ENCODE assay signal across 8 mouse cellular contexts in the genomic region with DNA sequence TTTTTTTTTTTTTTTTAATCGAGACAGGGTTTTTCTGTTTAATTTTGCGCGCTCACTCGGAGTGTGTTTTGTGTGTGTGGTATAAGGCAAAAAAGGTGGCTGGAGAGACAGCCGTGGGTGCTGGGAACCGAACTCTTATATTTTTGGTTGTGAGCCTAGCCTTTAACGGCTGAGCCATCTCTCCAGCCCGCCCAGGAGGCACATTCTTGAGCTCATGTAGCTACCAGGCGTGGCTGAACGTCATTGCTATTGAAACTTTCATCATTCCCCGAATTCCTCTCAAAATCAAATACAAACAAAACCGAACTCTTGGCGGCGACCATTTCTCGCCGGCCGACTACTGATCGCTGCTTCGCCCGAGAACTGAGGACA. TPM values are rescaled to one million over a fixed set of nuclear protein-coding genes. Genes with fewer than 3 reads are reported as not detected.
DNase-seq lines count a peak whose midpoint lies in the region; ATAC-seq and TF ChIP-seq lines count a peak whose summit lies in the region.
"Not testable (repeated sequence)": the region's sequence is repeated elsewhere in the genome, so short reads cannot be mapped to it uniquely, and the experiment has no call there.

No protein-coding gene starts in this region.

- not testable (repeated sequence) for TF ChIP-seq CTCF in bone marrow, adult 2 months (IDR thresholded peaks at IDR 0.05; ENCODE audit: control insufficient read depth, insufficient read depth, low read length)

- peak overlapping the region; percentile 72 for H3K27ac ChIP-seq in bone marrow, adult 2 months (ENCODE audit: control insufficient read depth, insufficient read depth, low read depth, low read length, poor library complexity)
- peak overlapping the region; percentile 64; the same call in 1 of the 2 replicates for H3K27ac ChIP-seq in heart, embryonic 10.5 days
- peak overlapping the region; percentile 92 for H3K27ac ChIP-seq in kidney, embryonic 15.5 days
- peak overlapping the region; percentile 90 for H3K27ac ChIP-seq in limb, embryonic 14.5 days (replicated peaks; ENCODE audit: low read depth, low read length)
- peak overlapping the region; percentile 94 for H3K27ac ChIP-seq in midbrain, embryonic 15.5 days

- peak overlapping the region; percentile 76 for H3K4me3 ChIP-seq in bone marrow, adult 2 months (replicated peaks; ENCODE audit: control insufficient read depth, low read depth, low read length)
- peak overlapping the region; percentile 66 for H3K4me3 ChIP-seq in heart, embryonic 10.5 days
- H3K4me3 ChIP-seq in kidney, embryonic 15.5 days (replicated peaks) = peak overlapping the region; percentile 68
- H3K4me3 ChIP-seq in limb, embryonic 14.5 days (replicated peaks; ENCODE audit: low read length) = peak overlapping the region; percentile 57
- H3K4me3 ChIP-seq in midbrain, embryonic 15.5 days = peak overlapping the region; percentile 73

- not testable (repeated sequence) for H3K27me3 ChIP-seq in heart, embryonic 10.5 days (ENCODE audit: insufficient read depth, poor library complexity, severe bottlenecking); kidney, embryonic 15.5 days; limb, embryonic 14.5 days (ENCODE audit: control insufficient read depth, insufficient read depth, low read length); midbrain, embryonic 15.5 days (replicated peaks)

- WGBS in bone marrow, adult 2 months = under 1% methylated on average over 20 of the region's 20 CpGs
- under 1% methylated on average over 20 of the region's 20 CpGs for WGBS in heart, embryonic 10.5 days
- WGBS in kidney, embryonic 15.5 days = under 1% methylated on average over 20 of the region's 20 CpGs
- WGBS in limb, embryonic 14.5 days = under 1% methylated on average over 20 of the region's 20 CpGs
- 0% methylated on average over 20 of the region's 20 CpGs for WGBS in midbrain, embryonic 15.5 days

- peak; percentile 9 for ATAC-seq in erythroblast, adult 5-6 weeks (replicated peaks; ENCODE audit: low FRiP score, poor library complexity, severe bottlenecking)
- peak; percentile 43 for ATAC-seq in kidney, embryonic 15.5 days (replicated peaks; ENCODE audit: low FRiP score)
- peak; percentile 58 for ATAC-seq in limb, embryonic 14.5 days (ENCODE audit: low FRiP score, low read depth)
- ATAC-seq in midbrain, embryonic 15.5 days (replicated peaks) = peak; percentile 68

- not testable (repeated sequence) for H3K9me3 ChIP-seq in heart, embryonic 10.5 days; kidney, embryonic 15.5 days (replicated peaks); limb, embryonic 14.5 days (ENCODE audit: control insufficient read depth, low read length); midbrain, embryonic 15.5 days

- TF ChIP-seq POLR2A in bone marrow, adult 2 months (IDR thresholded peaks at IDR 0.05; ENCODE audit: borderline replicate concordance, control insufficient read depth, low read depth, low read length); limb, embryonic 14.5 days (IDR thresholded peaks at IDR 0.05; ENCODE audit: borderline replicate concordance, extremely low read depth, insufficient read depth, insufficient read length): not testable (repeated sequence)

- peak overlapping the region; percentile 65 for H3K4me2 ChIP-seq in kidney, embryonic 15.5 days
- peak overlapping the region; percentile 57; the same call in 1 of the 2 replicates for H3K4me2 ChIP-seq in limb, embryonic 14.5 days (replicated peaks; ENCODE audit: low read depth, low read length, severe bottlenecking)
- H3K4me2 ChIP-seq in midbrain, embryonic 15.5 days = peak overlapping the region; percentile 66

- not testable (repeated sequence) for H3K4me1 ChIP-seq in bone marrow, adult 2 months (ENCODE audit: control insufficient read depth, insufficient read depth, low read length); heart, embryonic 10.5 days; limb, embryonic 14.5 days (ENCODE audit: control insufficient read depth, insufficient read depth, low read length)
- H3K4me1 ChIP-seq in kidney, embryonic 15.5 days = peaks cover 14% of the 10 kb centered on the region
- peaks cover 14% of the 10 kb centered on the region for H3K4me1 ChIP-seq in midbrain, embryonic 15.5 days

- peak; percentile 90 for DNase-seq in 416B (ENCODE audit: low read depth)
- peak; percentile 85 for DNase-seq in heart, embryonic 10.5 days (ENCODE audit: low spot score)
- DNase-seq in limb, embryonic 14.5 days (ENCODE audit: low spot score) = peak; percentile 85
- peak; percentile 64 to 65 for DNase-seq in spleen, adult 18-20 months

- peak overlapping the region; percentile 64 for H3K9ac ChIP-seq in kidney, embryonic 15.5 days
- H3K9ac ChIP-seq in limb, embryonic 14.5 days (ENCODE audit: low read depth, low read length, severe bottlenecking) = peak overlapping the region; percentile 70
- peak overlapping the region; percentile 77 for H3K9ac ChIP-seq in midbrain, embryonic 15.5 days

- H3K36me3 ChIP-seq in heart, embryonic 10.5 days; kidney, embryonic 15.5 days; limb, embryonic 14.5 days (ENCODE audit: control insufficient read depth, insufficient read depth, low read length); midbrain, embryonic 15.5 days (replicated peaks): not testable (repeated sequence)

RNA-seq across cellular contexts. Expression of gene Klrb1c, which starts 9.7 kb away (rescaled TPM):
- 0.77 and 6.6 TPM in 2 replicates for polyA plus RNA-seq in bone marrow, adult 2 months (2011; ENCODE audit: insufficient read depth, insufficient read length, low replicate concordance, missing spikeins)
- total RNA-seq in erythroblast, adult 5-6 weeks (2015; ENCODE audit: low replicate concordance) = not detected in 2 replicates
- total RNA-seq in erythroblast, adult 5-6 weeks (2017; ENCODE audit: low replicate concordance) = 0.68 and 1.8 TPM in 2 replicates
- 0.08 TPM in 1 of 2 replicates, not detected in the other for polyA plus RNA-seq in heart, embryonic 10.5 days (2016; fragmentation: Nextera tagmentation; extraction: Ambion mirVana)
- polyA plus RNA-seq in kidney, embryonic 15.5 days (2015; fragmentation: Nextera tagmentation; extraction: Ambion mirVana) = 0.17 and 0.22 TPM in 2 replicates
- 0.15 TPM in 1 of 2 replicates, not detected in the other for polyA plus RNA-seq in limb, embryonic 14.5 days (2012; rRNA removed)
- polyA plus RNA-seq in limb, embryonic 14.5 days (2014; fragmentation: Nextera tagmentation; extraction: Ambion mirVana) = 0.14 TPM in 1 of 2 replicates, not detected in the other
- polyA plus RNA-seq in midbrain, embryonic 15.5 days (2015; fragmentation: Nextera tagmentation; extraction: Ambion mirVana) = 0.12 and 0.13 TPM in 2 replicates

RNA-seq across cellular contexts. Expression of gene Gm44511, which starts 27.4 kb away (rescaled TPM):
- polyA plus RNA-seq in bone marrow, adult 2 months (2011; ENCODE audit: insufficient read depth, insufficient read length, low replicate concordance, missing spikeins) = 2.3 TPM in 1 of 2 replicates, not detected in the other
- total RNA-seq in erythroblast, adult 5-6 weeks (2015; ENCODE audit: low replicate concordance) = 1.7 and 3.8 TPM in 2 replicates
- not detected in 2 replicates for total RNA-seq in erythroblast, adult 5-6 weeks (2017; ENCODE audit: low replicate concordance)
- not detected in 2 replicates for polyA plus RNA-seq in heart, embryonic 10.5 days (2016; fragmentation: Nextera tagmentation; extraction: Ambion mirVana)
- not detected in 2 replicates for polyA plus RNA-seq in kidney, embryonic 15.5 days (2015; fragmentation: Nextera tagmentation; extraction: Ambion mirVana)
- polyA plus RNA-seq in limb, embryonic 14.5 days (2012; rRNA removed) = 0.33 TPM in 1 of 2 replicates, not detected in the other
- polyA plus RNA-seq in limb, embryonic 14.5 days (2014; fragmentation: Nextera tagmentation; extraction: Ambion mirVana) = not detected in 2 replicates
- polyA plus RNA-seq in midbrain, embryonic 15.5 days (2015; fragmentation: Nextera tagmentation; extraction: Ambion mirVana) = not detected in 2 replicates

RNA-seq across cellular contexts. Expression of gene Klrb1b, which starts 27.4 kb away (rescaled TPM):
- polyA plus RNA-seq in bone marrow, adult 2 months (2011; ENCODE audit: insufficient read depth, insufficient read length, low replicate concordance, missing spikeins) = 0.68 TPM in 1 of 2 replicates, not detected in the other
- 2.1 TPM in 1 of 2 replicates, not detected in the other for total RNA-seq in erythroblast, adult 5-6 weeks (2015; ENCODE audit: low replicate concordance)
- 0.94 TPM in 1 of 2 replicates, not detected in the other for total RNA-seq in erythroblast, adult 5-6 weeks (2017; ENCODE audit: low replicate concordance)
- not detected in 2 replicates for polyA plus RNA-seq in heart, embryonic 10.5 days (2016; fragmentation: Nextera tagmentation; extraction: Ambion mirVana)
- 0.09 TPM in 1 of 2 replicates, not detected in the other for polyA plus RNA-seq in kidney, embryonic 15.5 days (2015; fragmentation: Nextera tagmentation; extraction: Ambion mirVana)
- polyA plus RNA-seq in limb, embryonic 14.5 days (2012; rRNA removed) = 0.12 and 0.40 TPM in 2 replicates
- 0.23 and 0.39 TPM in 2 replicates for polyA plus RNA-seq in limb, embryonic 14.5 days (2014; fragmentation: Nextera tagmentation; extraction: Ambion mirVana)
- not detected in 2 replicates for polyA plus RNA-seq in midbrain, embryonic 15.5 days (2015; fragmentation: Nextera tagmentation; extraction: Ambion mirVana)

Comparison
In these comparisons a context has a peak if more than half of its experiments do, and no peak if none do; other contexts are left out.
1. Peak in every context shown above with its lines: DNase-seq, ATAC-seq, H3K4me3 ChIP-seq and H3K27ac ChIP-seq.
2. ATAC-seq: peak in every context shown above with its lines; median percentile 68 in midbrain, embryonic 15.5 days; 58 in limb, embryonic 14.5 days; 43 in kidney, embryonic 15.5 days; 9 in erythroblast, adult 5-6 weeks.